Mouse (Mus musculus) thymus, adult 2 months (tissue): ENCODE data around the gene 5830473C10Rik. TPM values are rescaled to one million over a fixed set of nuclear protein-coding genes. Genes with fewer than 3 reads are reported as not detected.

Source experiments
- DNase-seq: peaks from one replicate; pipeline ENCODE4 v3.0.0; 2021
- H3K27ac ChIP-seq: fragments of 200-500 bp; 2 replicates; pipeline ENCODE4 v1.5.1; 2012; ENCODE audit warnings: low read length, control low read depth; ENCODE audit not compliant: control insufficient read depth, insufficient read depth
- H3K27me3 ChIP-seq: fragments of 200-500 bp; 2 replicates; pipeline ENCODE4 v1.6.1; 2012; ENCODE audit warnings: mild to moderate bottlenecking, low read length, moderate library complexity, mixed read lengths; ENCODE audit not compliant: control insufficient read depth, insufficient read depth
- H3K36me3 ChIP-seq: fragments of 200-500 bp; 2 replicates; pipeline ENCODE4 v1.6.1; 2012; ENCODE audit warnings: mild to moderate bottlenecking, low read length, moderate library complexity; ENCODE audit not compliant: control insufficient read depth, insufficient read depth
- H3K4me1 ChIP-seq: fragments of 200-500 bp; replicated peaks from 2 replicates; pipeline ENCODE4 v1.6.1; 2012; ENCODE audit warnings: low read length; ENCODE audit not compliant: control insufficient read depth, insufficient read depth
- H3K4me3 ChIP-seq: fragments of 200-500 bp; 2 replicates; pipeline ENCODE4 v1.5.1; 2012; ENCODE audit warnings: mild to moderate bottlenecking, low read length, control low read depth, moderate library complexity; ENCODE audit not compliant: control insufficient read depth, insufficient read depth
- CTCF ChIP-seq: fragments of 200-500 bp; IDR thresholded peaks from 2 replicates; pipeline ENCODE4 v1.5.1; 2012; ENCODE audit warnings: mild to moderate bottlenecking, control low read depth, low read length, moderate library complexity, borderline replicate concordance; ENCODE audit not compliant: control insufficient read depth, poor library complexity, insufficient read depth; ENCODE audit errors: extremely low read depth
- POLR2A ChIP-seq: fragments of 200-500 bp; IDR thresholded peaks from 2 replicates; pipeline ENCODE4 v1.6.1; 2012; ENCODE audit warnings: mild to moderate bottlenecking, low read length, control low read depth, moderate library complexity; ENCODE audit not compliant: control insufficient read depth, poor library complexity, insufficient read depth; ENCODE audit errors: extremely low read depth
- WGBS: fragments of 180-500 bp; shearing (Covaris S2); methylation state at CpG from one replicate; pipeline ENCODE4 v1.1.7; 2018; 5-methylcytosine and 5-hydroxymethylcytosine counted together
- polyA plus RNA-seq: library from polyadenylated mRNA; depleted of rRNA; stranded (reverse); fragments of >200 nt; gene quantifications from 2 replicates; pipeline ENCODE4 v1.2.3, GENCODE M21; 2012; rRNA removed

Gene 5830473C10Rik
- polyA plus RNA-seq, 1 experiment: not detected

DNA sequence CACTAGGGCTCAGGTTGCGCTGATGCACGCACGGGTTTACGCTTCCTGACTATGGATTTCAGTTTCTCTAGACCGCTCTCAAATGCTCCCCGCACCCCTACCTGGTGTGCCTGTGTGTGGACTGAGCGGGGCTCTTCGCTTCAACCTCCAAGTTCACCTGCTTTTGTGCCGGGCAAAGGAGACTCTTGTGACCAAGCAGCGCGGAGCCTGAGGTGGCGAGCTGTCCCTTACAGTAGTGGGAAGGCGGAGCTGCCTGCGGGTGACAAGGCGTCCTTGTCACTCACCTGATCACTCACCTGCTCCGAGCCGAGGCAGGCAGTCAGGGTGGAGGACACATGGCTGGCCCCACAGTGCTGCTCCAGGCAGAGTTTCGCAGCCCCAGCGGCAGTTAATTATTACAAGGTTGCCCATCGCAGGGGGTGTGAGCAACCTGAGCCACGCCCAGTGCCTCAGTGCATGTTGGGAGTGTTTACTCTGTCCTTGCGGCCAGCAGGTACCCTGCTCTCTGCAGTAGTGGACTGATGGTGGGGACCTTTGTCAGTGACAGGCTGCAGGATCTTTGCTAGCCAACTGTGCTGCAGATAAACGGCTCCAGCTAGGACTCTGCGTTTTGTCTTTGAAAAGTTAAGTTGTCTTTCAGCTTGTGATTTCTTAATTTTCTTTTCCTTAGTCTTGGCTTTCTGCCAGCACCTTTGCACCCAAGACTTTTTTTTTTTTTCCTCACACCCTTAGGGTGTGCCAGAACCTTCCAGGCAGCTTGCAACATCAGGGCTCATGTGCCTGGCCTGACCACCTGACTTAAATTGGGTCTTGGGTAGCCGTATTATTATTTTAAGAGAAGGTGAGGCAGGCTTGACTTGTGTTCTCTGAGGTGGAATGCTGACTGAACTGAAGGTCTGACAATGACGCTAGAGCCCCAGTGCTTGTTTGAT, 79.6 kb downstream of the 5830473C10Rik start, which contains the start of gene Rassf6:
Gene Rassf6, minus strand, starts transcription at position 372 of the 932 bp plus-strand sequence.
- Histone ChIP-seq H3K27ac (no peak within 1 kb of the TSS), H3K36me3 (no peaks in the 10 kb centered on the region), H3K4me3 (no peak within 1 kb of the TSS), H3K27me3 (no peaks in the 10 kb centered on the region), H3K4me1 (no peaks in the 10 kb centered on the region)
- TF ChIP-seq POLR2A: no peak
- no peak for TF ChIP-seq CTCF
- WGBS: 11% methylated on average over 26 of the region's 26 CpGs
- no peak for DNase-seq

DNA sequence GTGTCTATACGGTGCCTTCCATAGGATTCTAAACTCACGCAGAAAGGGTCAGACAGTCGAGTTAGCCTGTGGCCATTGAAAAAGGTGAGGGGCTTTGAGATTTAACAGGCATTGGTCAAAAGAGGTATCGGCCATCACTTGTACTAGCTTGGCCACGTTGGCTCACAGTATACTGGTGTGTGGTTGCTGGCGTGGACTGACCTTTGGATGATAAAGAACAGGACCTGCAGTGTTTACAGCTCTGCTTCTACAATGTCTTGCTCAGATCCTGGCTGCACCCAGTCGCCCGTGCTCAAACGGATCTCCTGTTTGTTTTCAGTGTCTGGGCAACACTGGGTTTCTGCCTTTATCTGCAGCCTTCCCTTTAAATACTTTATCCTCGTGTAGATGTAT, 80.3 kb downstream of the 5830473C10Rik start:
- Histone ChIP-seq H3K27me3 (no peaks in the 10 kb centered on the region), H3K4me1 (no peaks in the 10 kb centered on the region), H3K36me3 (no peaks in the 10 kb centered on the region), H3K27ac (no peak overlapping the region), H3K4me3 (no peak overlapping the region)
- DNase-seq: no peak
- 87% methylated on average over 10 of the region's 10 CpGs for WGBS
- TF ChIP-seq CTCF (no peak), POLR2A (no peak)

DNA sequence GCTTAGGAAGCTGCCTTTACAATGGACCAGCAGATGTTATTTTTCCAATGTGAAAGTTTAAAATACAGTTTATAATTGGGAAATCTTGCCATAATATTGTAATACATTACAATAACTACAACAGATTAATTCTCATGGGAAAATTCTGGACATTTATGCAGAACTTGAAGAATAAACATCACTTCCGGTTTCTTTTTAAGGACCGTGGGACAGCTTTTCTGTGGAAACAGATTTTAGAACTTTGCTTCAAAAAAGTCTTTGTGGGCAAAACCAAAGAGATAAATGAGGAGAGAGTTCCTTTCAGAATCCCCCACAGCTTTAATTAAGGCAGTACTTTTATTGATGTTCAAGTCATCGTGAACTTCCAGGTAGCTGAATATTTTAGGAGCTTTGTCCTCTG, 84.7 kb downstream of the 5830473C10Rik start:
- H3K4me1 ChIP-seq: no peaks in the 10 kb centered on the region
- H3K4me3 ChIP-seq: no peak overlapping the region
- TF ChIP-seq POLR2A (no peak), CTCF (no peak)
- no peaks in the 10 kb centered on the region for H3K27me3 ChIP-seq
- H3K27ac ChIP-seq: no peak overlapping the region
- 83% methylated on average over 3 of the region's 3 CpGs for WGBS
- H3K36me3 ChIP-seq: no peaks in the 10 kb centered on the region
- DNase-seq: no peak

DNA sequence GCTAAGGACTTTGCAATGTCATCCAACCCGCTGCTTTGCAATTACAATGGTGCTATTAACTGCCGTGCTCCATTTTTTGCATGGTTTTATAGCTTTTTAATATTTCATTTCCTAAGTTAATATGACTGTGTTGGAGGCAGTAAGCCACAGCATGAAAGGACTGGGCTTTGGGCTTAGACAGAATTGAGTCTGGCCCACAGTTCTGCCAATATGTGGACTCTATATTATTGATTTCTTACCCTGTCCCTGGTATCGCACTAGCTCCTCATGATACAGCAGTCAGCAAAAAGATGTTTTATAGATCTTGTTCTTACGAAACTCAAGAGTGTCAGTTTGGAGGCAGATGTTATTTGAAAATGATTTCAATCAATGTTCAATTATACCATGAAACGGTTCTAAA, 85.5 kb downstream of the 5830473C10Rik start:
- TF ChIP-seq CTCF (no peak), POLR2A (no peak)
- Histone ChIP-seq H3K27me3 (no peaks in the 10 kb centered on the region), H3K4me1 (no peaks in the 10 kb centered on the region), H3K36me3 (no peaks in the 10 kb centered on the region), H3K27ac (no peak overlapping the region), H3K4me3 (no peak overlapping the region)
- no peak for DNase-seq
- WGBS: 95% methylated on average over 5 of the region's 5 CpGs

Other genes starting within 250 kb of the 5830473C10Rik start
- 46.8 and 47.1 TPM in 2 replicates for gene Ankrd17, start 194.5 kb upstream of the 5830473C10Rik start, polyA plus RNA-seq
- 1.2 and 2.6 TPM in 2 replicates for gene Gm9958, start 193.9 kb upstream of the 5830473C10Rik start, polyA plus RNA-seq
- gene Alb, start 100.2 kb upstream of the 5830473C10Rik start, polyA plus RNA-seq: 0.23 and 53.0 TPM in 2 replicates
- 1.0 and 1.3 TPM in 2 replicates for gene Afp, start 70.4 kb upstream of the 5830473C10Rik start, polyA plus RNA-seq
- gene Afm, start 42.2 kb upstream of the 5830473C10Rik start, polyA plus RNA-seq: 0.11 TPM in 1 of 2 replicates, not detected in the other
- 1.1 and 2.0 TPM in 2 replicates for gene Rassf6, start 79.5 kb downstream of the 5830473C10Rik start, polyA plus RNA-seq
- gene Cxcl5, start 198.3 kb downstream of the 5830473C10Rik start, polyA plus RNA-seq: 0.75 and 0.92 TPM in 2 replicates
- gene Ppbp, start 207.4 kb downstream of the 5830473C10Rik start, polyA plus RNA-seq: 1.7 and 2.6 TPM in 2 replicates
- 9.1 and 23.1 TPM in 2 replicates for gene Pf4, start 211.3 kb downstream of the 5830473C10Rik start, polyA plus RNA-seq
- gene Cxcl3, start 225.0 kb downstream of the 5830473C10Rik start, polyA plus RNA-seq: 5.0 and 6.0 TPM in 2 replicates
- 0.05 and 0.24 TPM in 2 replicates for gene Cxcl15, start 233.4 kb downstream of the 5830473C10Rik start, polyA plus RNA-seq